Mouse (Mus musculus): ENCODE data around the gene Mrpl47. TPM values are rescaled to one million over a fixed set of nuclear protein-coding genes. Genes with fewer than 3 reads are reported as not detected.

Mrpl47 gene
- total and polyA plus RNA-seq, 3 experiments: 32.5 to 56.2 (median 48.8) TPM

DNA sequence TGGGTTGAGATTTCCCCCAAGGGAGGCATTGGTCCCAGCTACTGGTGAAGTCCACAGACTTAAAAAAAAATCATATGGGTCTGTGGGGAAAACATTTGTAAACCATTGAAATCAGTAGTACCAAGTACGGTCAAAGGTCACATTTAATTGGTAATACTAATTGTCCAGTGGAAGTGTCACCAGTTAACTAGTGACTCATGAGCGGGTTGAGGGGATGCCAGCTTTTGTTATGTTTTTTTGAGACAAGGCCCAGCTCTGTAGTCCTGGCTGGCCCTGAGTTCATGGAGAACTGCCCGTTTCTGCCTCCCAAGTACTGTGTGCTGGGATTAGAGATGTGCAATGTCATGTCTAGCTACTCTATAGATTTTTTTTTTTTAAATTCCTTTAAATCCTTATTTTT is 23.7 kb downstream of the Mrpl47 start:
- no peak for DNase-seq (ENCODE audit: extremely low read depth)
- TF ChIP-seq CHD1 (IDR thresholded peaks at IDR 0.05; ENCODE audit: low read depth, low read length): no peak
- no peak for TF ChIP-seq RAD21 (IDR thresholded peaks at IDR 0.05; ENCODE audit: low read depth, low read length)
- no peak for TF ChIP-seq CTCF (conservative IDR thresholded peaks at IDR 0.05 in 1 of 2, IDR thresholded peaks at IDR 0.05 in 1 of 2; ENCODE audit: low read depth in 2 of 2, low read length in 2 of 2)
- TF ChIP-seq JUN (IDR thresholded peaks at IDR 0.05; ENCODE audit: insufficient read depth, low read depth, low read length): no peak
- no peak for TF ChIP-seq MAZ (IDR thresholded peaks at IDR 0.05; ENCODE audit: low read depth, low read length)
- no peak for TF ChIP-seq USF2 (conservative IDR thresholded peaks at IDR 0.05; ENCODE audit: low read depth, low read length)
- no peak for TF ChIP-seq NRF1 (IDR thresholded peaks at IDR 0.05; ENCODE audit: low read depth, low read length)
- no peak for TF ChIP-seq MAFK (IDR thresholded peaks at IDR 0.05; ENCODE audit: insufficient replicate concordance, low read length)
- TF ChIP-seq ZNF384 (IDR thresholded peaks at IDR 0.05; ENCODE audit: low read depth, low read length): no peak
- TF ChIP-seq ETS1 (conservative IDR thresholded peaks at IDR 0.05; ENCODE audit: low read depth, low read length): no peak
- no peak for TF ChIP-seq ZMIZ1 (IDR thresholded peaks at IDR 0.05; ENCODE audit: low read depth, low read length)
- TF ChIP-seq RCOR1 (conservative IDR thresholded peaks at IDR 0.05; ENCODE audit: low read depth, low read length): no peak
- Histone ChIP-seq H3K9ac (ENCODE audit: insufficient read depth, low read depth) (no peak overlapping the region), H3K9me3 (replicated peaks; ENCODE audit: low read length) (no peaks in the 10 kb centered on the region), H3K36me3 (replicated peaks in 1 of 2; ENCODE audit: control insufficient read depth in 1 of 2, insufficient read depth in 1 of 2, low read length in 1 of 2) (peaks cover 58 to 74% of the 10 kb centered on the region in 2 experiments), H3K4me1 (ENCODE audit: control insufficient read depth in 1 of 2, insufficient read depth in 2 of 2) (peaks cover 0 to 20% of the 10 kb centered on the region in 2 experiments; a peak in 2 of 4 replicates), H3K4me2 (ENCODE audit: insufficient read depth, low read depth, poor library complexity, severe bottlenecking) (no peak overlapping the region), H3K4me3 (replicated peaks in 1 of 3; ENCODE audit: low read depth in 2 of 3, low read length in 2 of 3, poor library complexity in 1 of 3) (no peak overlapping the region), H3K27me3 (replicated peaks) (no peaks in the 10 kb centered on the region), H3K27ac (ENCODE audit: insufficient read depth, low read depth) (no peak overlapping the region), H3K79me2 (replicated peaks; ENCODE audit: control insufficient read depth, extremely low read depth, insufficient read depth, poor library complexity, severe bottlenecking) (peaks cover 28% of the 10 kb centered on the region)
- dilution Hi-C loops (cut with MboI; ENCODE audit: extremely low pct_ligation_motif_present, extremely low pct_unique_long_range_greater_than_20kb, low sequenced_read_pairs) (no loop called here), in situ Hi-C loops (cut with MboI; ENCODE audit: low pct_ligation_motif_present, low pct_unique_long_range_greater_than_20kb, low sequenced_read_pairs) (no loop called here)

DNA sequence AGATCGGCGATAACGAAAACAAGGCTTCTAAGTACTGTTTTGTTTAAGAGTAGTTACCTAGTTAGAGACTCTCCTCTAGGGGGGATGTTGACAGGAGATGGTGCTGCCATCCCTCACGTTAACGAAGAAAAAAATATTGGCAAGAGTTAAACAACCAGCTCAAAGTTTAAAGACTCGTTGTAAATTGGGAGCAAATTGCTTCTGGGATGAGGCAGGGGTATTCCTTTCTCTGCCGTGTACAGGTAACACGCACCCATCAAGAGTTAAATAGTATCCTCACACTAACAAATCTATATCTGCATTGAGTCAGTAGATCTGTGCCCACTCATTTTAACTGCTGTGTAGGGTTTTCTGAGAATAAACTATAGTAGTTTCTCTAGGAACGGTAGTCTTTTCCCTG is 28.0 kb downstream of the Mrpl47 start:
- Histone ChIP-seq H3K4me2 (ENCODE audit: insufficient read depth, low read depth, poor library complexity, severe bottlenecking) (peak overlapping the region; percentile 74), H3K79me2 (replicated peaks; ENCODE audit: control insufficient read depth, extremely low read depth, insufficient read depth, poor library complexity, severe bottlenecking) (peaks cover 28% of the 10 kb centered on the region), H3K27me3 (replicated peaks) (no peaks in the 10 kb centered on the region), H3K9me3 (replicated peaks; ENCODE audit: low read length) (no peaks in the 10 kb centered on the region), H3K4me3 (replicated peaks in 1 of 3; ENCODE audit: low read depth in 2 of 3, low read length in 2 of 3, poor library complexity in 1 of 3) (peak overlapping the region; percentile 83 to 88 (median 87)), H3K27ac (ENCODE audit: insufficient read depth, low read depth) (peak overlapping the region; percentile 62), H3K9ac (ENCODE audit: insufficient read depth, low read depth) (peak overlapping the region; percentile 83), H3K36me3 (replicated peaks in 1 of 2; ENCODE audit: control insufficient read depth in 1 of 2, insufficient read depth in 1 of 2, low read length in 1 of 2) (peaks cover 26 to 35% of the 10 kb centered on the region in 2 experiments), H3K4me1 (ENCODE audit: control insufficient read depth in 1 of 2, insufficient read depth in 2 of 2) (peaks cover 5 to 27% of the 10 kb centered on the region in 2 experiments; a peak in 3 of 4 replicates)
- no peak for DNase-seq (ENCODE audit: extremely low read depth)
- TF ChIP-seq RCOR1 (conservative IDR thresholded peaks at IDR 0.05; ENCODE audit: low read depth, low read length) (no peak), POLR2A (IDR thresholded peaks at IDR 0.05; ENCODE audit: low read depth, low read length) (no peak), CHD2 (IDR thresholded peaks at IDR 0.05; ENCODE audit: low read length) (no peak), KAT2A (IDR thresholded peaks at IDR 0.05; ENCODE audit: insufficient replicate concordance, low read length) (no peak), USF1 (IDR thresholded peaks at IDR 0.05; ENCODE audit: low read depth, low read length) (no peak), MYC (IDR thresholded peaks at IDR 0.05; ENCODE audit: low read depth, low read length) (no peak)
- dilution Hi-C loops (cut with MboI; ENCODE audit: extremely low pct_ligation_motif_present, extremely low pct_unique_long_range_greater_than_20kb, low sequenced_read_pairs): no loop called here
- in situ Hi-C loops (cut with MboI; ENCODE audit: low pct_ligation_motif_present, low pct_unique_long_range_greater_than_20kb, low sequenced_read_pairs): loop anchor here (10.0 kb wide), 1 partner anchor 185 kb away; the partner anchor contains the start of gene Mfn1

All from CH12.LX (cell line).